Mouse (Mus musculus) olfactory bulb, adult 2 months (tissue): ENCODE measurements around the gene Lypd4. TPM values are rescaled to one million over a fixed set of nuclear protein-coding genes. Genes with fewer than 3 reads are reported as not detected.

Source experiments
- H3K27ac ChIP-seq: fragments of 200-500 bp; 2 replicates; pipeline ENCODE4 v1.5.1; 2012; ENCODE audit warnings: low read depth, low read length; ENCODE audit not compliant: insufficient read depth
- H3K4me1 ChIP-seq: fragments of 200-500 bp; 2 replicates; pipeline ENCODE4 v1.6.1; 2012; ENCODE audit warnings: low read length; ENCODE audit not compliant: control insufficient read depth, insufficient read depth
- H3K4me3 ChIP-seq: fragments of 200-500 bp; 2 replicates; pipeline ENCODE4 v1.5.1; 2012; ENCODE audit warnings: mild to moderate bottlenecking, low read depth, low read length, moderate library complexity; ENCODE audit not compliant: insufficient read depth
- CTCF ChIP-seq: fragments of 200-500 bp; IDR thresholded peaks from 2 replicates; pipeline ENCODE4 v1.5.1; 2012; ENCODE audit warnings: low read depth, mild to moderate bottlenecking, low read length, moderate library complexity; ENCODE audit not compliant: insufficient read depth
- POLR2A ChIP-seq: fragments of 200-500 bp; IDR thresholded peaks from 2 replicates; pipeline ENCODE4 v1.6.1; 2012; ENCODE audit warnings: mild to moderate bottlenecking, low read depth, low read length, moderate library complexity; ENCODE audit not compliant: insufficient read depth
- WGBS: fragments of 180-500 bp; shearing (Covaris S2); methylation state at CpG from one replicate; pipeline ENCODE4 v1.1.7; 2018; 5-methylcytosine and 5-hydroxymethylcytosine counted together
- polyA plus RNA-seq: library from polyadenylated mRNA; stranded (reverse); fragments of >200 nt; gene quantifications from 2 replicates; pipeline ENCODE4 v1.2.4, GENCODE M21; 2012; ENCODE audit warnings: low replicate concordance; ENCODE audit not compliant: missing spikeins, insufficient read depth, insufficient read length

Lypd4 gene
- polyA plus RNA-seq, 1 experiment: not detected

GRCm38 (mm10) chr7:24883896-24884692, 14.4 kb upstream of the Lypd4 start, which contains the start of gene Rps19:
Rps19 (plus strand) TSS chr7:24884371.
- H3K4me1 ChIP-seq: peaks cover 12% of the 10 kb centered on the region
- peak; percentile 96 for TF ChIP-seq POLR2A
- no peak for TF ChIP-seq CTCF
- H3K27ac ChIP-seq: peak within 1 kb of the TSS; percentile 74
- WGBS: under 1% methylated on average over 57 of the region's 57 CpGs
- peak within 1 kb of the TSS; percentile 71 for H3K4me3 ChIP-seq

- Histone ChIP-seq H3K27ac (no peak overlapping the region), H3K4me1 (peaks cover 12% of the 10 kb centered on the region), H3K4me3 (no peak overlapping the region)
- WGBS: 94% methylated on average over 9 of the region's 9 CpGs
- TF ChIP-seq POLR2A (no peak), CTCF (no peak)
Observed at GRCm38 (mm10) chr7:24882416-24883199, 12.9 kb upstream of the Lypd4 start.

GRCm38 (mm10) chr7:24879620-24880019, 9.9 kb upstream of the Lypd4 start:
- WGBS: 39% methylated on average over 2 of the region's 2 CpGs
- Histone ChIP-seq H3K27ac (no peak overlapping the region), H3K4me3 (no peak overlapping the region), H3K4me1 (0 out of 2 replicates have a peak, but pooled peaks cover 2% of the 10 kb centered on the region)
- TF ChIP-seq CTCF (no peak), POLR2A (no peak)

GRCm38 (mm10) chr7:24877588-24877987, 7.8 kb upstream of the Lypd4 start:
- H3K4me1 ChIP-seq: no peaks in the 10 kb centered on the region
- 81% methylated on average over 3 of the region's 3 CpGs for WGBS
- TF ChIP-seq POLR2A: no peak
- no peak for TF ChIP-seq CTCF
- H3K27ac ChIP-seq: no peak overlapping the region
- H3K4me3 ChIP-seq: no peak overlapping the region

- H3K27ac ChIP-seq: no peak overlapping the region
- 34% methylated on average over 17 of the region's 17 CpGs for WGBS
- no peak overlapping the region for H3K4me3 ChIP-seq
- TF ChIP-seq POLR2A (no peak), CTCF (no peak)
- peaks cover 11% of the 10 kb centered on the region for H3K4me1 ChIP-seq
Observed at GRCm38 (mm10) chr7:24869080-24869479, 661 bp downstream of the Lypd4 start.

DNA sequence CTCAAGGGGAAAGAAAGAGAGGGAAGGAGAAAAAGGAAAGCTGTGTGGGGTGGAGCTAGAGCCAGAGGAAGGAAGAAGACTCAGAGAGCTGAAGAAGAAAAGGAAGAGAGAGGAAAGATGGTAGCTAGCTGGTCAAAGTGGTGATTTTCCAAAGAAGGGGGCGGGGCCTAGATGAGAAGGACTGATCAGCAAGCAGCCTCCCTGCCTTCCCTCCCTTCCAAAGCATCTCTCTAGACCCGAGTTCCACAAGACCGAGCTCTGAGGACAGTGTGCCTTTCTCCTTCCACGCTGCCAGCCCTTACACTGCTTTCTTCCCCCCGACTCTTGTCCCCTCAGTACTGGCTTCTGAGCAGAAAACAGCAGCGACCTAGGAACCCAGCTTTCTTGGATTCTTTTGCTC, 5.6 kb downstream of the Lypd4 start:
- Histone ChIP-seq H3K4me1 (peaks cover 4% of the 10 kb centered on the region), H3K27ac (no peak overlapping the region), H3K4me3 (no peak overlapping the region)
- no peak for TF ChIP-seq POLR2A
- no peak for TF ChIP-seq CTCF
- 37% methylated on average over 6 of the region's 6 CpGs for WGBS

DNA sequence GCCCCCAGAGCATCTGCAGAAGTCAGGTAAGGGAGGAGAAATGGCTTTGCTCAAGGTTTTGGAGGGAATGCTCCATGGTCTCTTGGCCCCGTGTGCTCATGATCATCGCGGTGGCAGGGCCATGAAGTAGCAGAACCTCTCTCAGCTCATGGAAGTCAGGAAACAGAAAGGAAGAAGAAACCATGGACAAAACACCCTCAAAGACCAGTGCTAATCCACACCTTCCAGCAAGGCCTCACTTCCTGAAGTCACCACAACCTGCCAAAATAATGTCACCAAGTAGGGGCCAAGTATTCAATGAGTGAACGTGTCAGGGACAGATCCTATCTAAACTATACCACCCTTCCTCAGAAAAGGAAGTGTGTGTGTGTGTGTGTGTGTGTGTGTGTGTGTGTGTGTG, 6.9 kb downstream of the Lypd4 start:
- TF ChIP-seq CTCF: no peak
- no peak for TF ChIP-seq POLR2A
- H3K27ac ChIP-seq: no peak overlapping the region
- WGBS: 90% methylated on average over 4 of the region's 4 CpGs
- no peak overlapping the region for H3K4me3 ChIP-seq
- H3K4me1 ChIP-seq: peaks cover 4% of the 10 kb centered on the region

DNA sequence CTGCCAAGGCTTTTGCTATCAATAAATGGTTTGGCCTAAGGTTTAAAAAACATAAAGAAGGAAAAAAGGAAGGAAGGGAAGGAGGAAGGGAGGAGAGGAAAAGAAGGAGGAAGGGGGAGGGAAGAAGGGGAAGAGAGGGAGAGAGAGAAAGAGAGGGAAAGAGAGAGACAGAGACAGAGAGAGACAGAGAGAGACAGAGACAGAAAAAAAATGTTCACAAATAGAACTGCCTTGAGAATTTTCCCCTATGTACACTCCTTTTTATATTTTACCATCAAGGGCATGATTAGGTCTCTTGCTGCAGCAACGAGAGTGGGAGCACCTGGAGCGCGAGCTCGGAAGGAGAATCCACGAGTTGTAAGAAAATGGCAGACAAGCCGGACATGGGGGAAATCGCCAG, 7.8 kb downstream of the Lypd4 start, which contains the start of gene Gm9844:
Gene Gm9844, plus strand, starts transcription at position 301 of the 400 bp plus-strand sequence.
- WGBS: 87% methylated on average over 7 of the region's 7 CpGs
- no peak within 1 kb of the TSS for H3K4me3 ChIP-seq
- peaks cover 4% of the 10 kb centered on the region for H3K4me1 ChIP-seq
- H3K27ac ChIP-seq: no peak within 1 kb of the TSS
- no peak for TF ChIP-seq CTCF
- TF ChIP-seq POLR2A: no peak

DNA sequence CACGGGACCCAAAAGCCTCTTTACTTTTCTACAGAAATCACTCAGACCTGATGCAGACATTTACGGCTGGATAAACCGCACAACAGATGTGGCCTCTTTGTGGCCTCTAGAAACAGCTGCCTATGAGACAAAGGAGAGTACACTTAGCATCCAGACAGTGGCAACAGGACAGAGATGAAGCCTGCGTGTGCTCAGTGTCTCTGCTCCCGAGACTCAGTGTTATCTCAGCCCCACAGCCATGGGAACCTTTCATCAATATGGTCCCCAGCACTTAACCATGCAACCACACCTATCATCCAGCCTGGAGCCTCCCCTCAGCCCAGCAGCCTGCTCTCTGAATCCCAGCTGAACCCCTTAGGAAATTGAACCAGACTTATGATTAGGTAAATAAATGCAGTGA, 10.5 kb downstream of the Lypd4 start:
- TF ChIP-seq POLR2A: no peak
- no peak for TF ChIP-seq CTCF
- Histone ChIP-seq H3K4me3 (no peak overlapping the region), H3K4me1 (peaks cover 2% of the 10 kb centered on the region), H3K27ac (no peak overlapping the region)
- WGBS: 74% methylated on average over 5 of the region's 5 CpGs
